ENCODE assay signal across 8 mouse cellular contexts in genomic region chr13:80884377-80884983, GRCm38 (mm10). TPM values are rescaled to one million over a fixed set of nuclear protein-coding genes. Genes with fewer than 3 reads are reported as not detected.
DNase-seq lines count a peak whose midpoint lies in the region; ATAC-seq lines count a peak whose summit lies in the region.

No protein-coding gene starts in this region.

- ATAC-seq in hindbrain, embryonic 14.5 days (ENCODE audit: low FRiP score): no peak

- H3K4me1 ChIP-seq in hindbrain, embryonic 14.5 days (replicated peaks; ENCODE audit: control insufficient read depth, insufficient read depth, low read length): peaks cover 10% of the 10 kb centered on the region

- H3K9ac ChIP-seq in hindbrain, embryonic 14.5 days: peak overlapping the region; percentile 99

- H3K4me3 ChIP-seq in hindbrain, embryonic 14.5 days (replicated peaks; ENCODE audit: low read length): peak overlapping the region; percentile 80

- DNase-seq in Muller cell, postnatal 12 days (ENCODE audit: inconsistent ontology term): peak; percentile 86
- peak; percentile 72 to 83 for DNase-seq in cerebellum, postnatal 14 days
- peak; percentile 67 to 79 for DNase-seq in frontal cortex, postnatal 14 days (ENCODE audit: low spot score in 2 of 2)
- peak; percentile 94 for DNase-seq in hindbrain, embryonic 14.5 days (ENCODE audit: low spot score)
- peak; percentile 70 to 72 for DNase-seq in layer of hippocampus, postnatal 36 days
- DNase-seq in lung, postnatal 25 days (ENCODE audit: low spot score): peak; percentile 65
- DNase-seq in retina, embryonic 14.5 days (ENCODE audit: low spot score): peak; percentile 92
- peak; percentile 37 for DNase-seq in urinary bladder, postnatal 25 days (ENCODE audit: low spot score)

- H3K36me3 ChIP-seq in hindbrain, embryonic 14.5 days (replicated peaks; ENCODE audit: control insufficient read depth, insufficient read depth): peaks cover 13% of the 10 kb centered on the region

- no peaks in the 10 kb centered on the region for H3K27me3 ChIP-seq in hindbrain, embryonic 14.5 days (ENCODE audit: control insufficient read depth, insufficient read depth, low read length)

- peak overlapping the region; percentile 100 for H3K27ac ChIP-seq in hindbrain, embryonic 14.5 days

- WGBS in hindbrain, embryonic 14.5 days: under 1% methylated on average over 15 of the region's 15 CpGs

- H3K9me3 ChIP-seq in hindbrain, embryonic 14.5 days (ENCODE audit: control insufficient read depth, low read length): no peaks in the 10 kb centered on the region

- H3K4me2 ChIP-seq in hindbrain, embryonic 14.5 days (replicated peaks): peak overlapping the region; percentile 65

RNA-seq across cellular contexts. Expression of gene Arrdc3, which starts 1.3 kb away (rescaled TPM):
- polyA plus RNA-seq in hindbrain, embryonic 14.5 days (2014; fragmentation: Nextera tagmentation; extraction: Ambion mirVana): 41.1 and 58.7 TPM in 2 replicates
- total RNA-seq in layer of hippocampus, postnatal 36 days (2021): 10 to 100 TPM; 42.8 to 46.5 TPM

Comparison
In these comparisons a context has a peak if more than half of its experiments do, and no peak if none do; other contexts are left out.
1. DNase-seq: peak in every context shown above with its lines; median percentile 94 in hindbrain, embryonic 14.5 days; 92 in retina, embryonic 14.5 days; 86 in Muller cell, postnatal 12 days; 78 in cerebellum, postnatal 14 days; 73 in frontal cortex, postnatal 14 days; 71 in layer of hippocampus, postnatal 36 days; 65 in lung, postnatal 25 days; 37 in urinary bladder, postnatal 25 days.